Mouse (Mus musculus) ES-Bruce4 (cell line): ENCODE measurements around the gene Pabpn1l. TPM values are rescaled to one million over a fixed set of nuclear protein-coding genes. Genes with fewer than 3 reads are reported as not detected.

Experiments used
- H3K27ac ChIP-seq: 2 replicates; pipeline ENCODE4 v1.5.1; 2012; ENCODE audit warnings: low read length, inconsistent platforms; ENCODE audit not compliant: insufficient read depth
- H3K27me3 ChIP-seq: 2 replicates; pipeline ENCODE4 v1.6.1; 2012; ENCODE audit warnings: mild to moderate bottlenecking, low read length, inconsistent platforms; ENCODE audit not compliant: control insufficient read depth, poor library complexity, insufficient read depth, severe bottlenecking
- H3K36me3 ChIP-seq: 2 replicates; pipeline ENCODE4 v1.6.1; 2012; ENCODE audit warnings: inconsistent platforms, mild to moderate bottlenecking, low read length, moderate library complexity; ENCODE audit not compliant: control insufficient read depth, poor library complexity, insufficient read depth, severe bottlenecking
- H3K4me1 ChIP-seq: one replicate; pipeline ENCODE4 v1.8.1; 2011; ENCODE audit warnings: low read length; ENCODE audit not compliant: control insufficient read depth, insufficient read depth
- H3K4me3 ChIP-seq: 2 replicates; pipeline ENCODE4 v1.5.1; 2011; ENCODE audit warnings: low read depth, mild to moderate bottlenecking, low read length
- H3K9ac ChIP-seq: 2 replicates; pipeline ENCODE4 v1.6.1; 2012; ENCODE audit warnings: low read depth, mild to moderate bottlenecking, inconsistent platforms; ENCODE audit not compliant: poor library complexity, severe bottlenecking
- H3K9me3 ChIP-seq: replicated peaks from 2 replicates; pipeline ENCODE4 v1.6.1; 2012; ENCODE audit warnings: mild to moderate bottlenecking, low read length, inconsistent platforms; ENCODE audit not compliant: control insufficient read depth, poor library complexity, insufficient read depth, severe bottlenecking
- CTCF ChIP-seq: IDR thresholded peaks from one replicate; pipeline ENCODE4 v1.8.1; 2011; ENCODE audit warnings: low read depth, low read length
- EP300 ChIP-seq: IDR thresholded peaks from 2 replicates; pipeline ENCODE4 v1.6.1; 2011; ENCODE audit warnings: low read depth, low read length; ENCODE audit not compliant: insufficient read depth
- POLR2A ChIP-seq: IDR thresholded peaks from one replicate; pipeline ENCODE4 v1.8.1; 2011; ENCODE audit warnings: low read length; ENCODE audit not compliant: insufficient read depth
- polyA plus RNA-seq: library from polyadenylated mRNA; stranded (reverse); fragments of >200 nt; gene quantifications from 2 replicates; pipeline ENCODE4 v1.2.4, GENCODE M21; 2011; ENCODE audit warnings: low read depth; ENCODE audit not compliant: missing spikeins, insufficient read depth, insufficient read length

The Pabpn1l gene
- polyA plus RNA-seq, 1 experiment: not detected

- TF ChIP-seq EP300 (no peak), POLR2A (no peak), CTCF (no peak)
- no peak overlapping the region for H3K4me3 ChIP-seq
- H3K4me1 ChIP-seq: no peaks in the 10 kb centered on the region
- H3K27ac ChIP-seq: no peak overlapping the region
- no peak overlapping the region for H3K9ac ChIP-seq
- no peaks in the 10 kb centered on the region for H3K9me3 ChIP-seq
- H3K36me3 ChIP-seq: no peaks in the 10 kb centered on the region
- no peaks in the 10 kb centered on the region for H3K27me3 ChIP-seq
Observed at GRCm38 (mm10) chr8:122626896-122627295, 4.4 kb upstream of the Pabpn1l start.

GRCm38 (mm10) chr8:122625811-122626210 is 3.3 kb upstream of the Pabpn1l start:
- no peak overlapping the region for H3K4me3 ChIP-seq
- H3K9ac ChIP-seq: no peak overlapping the region
- H3K36me3 ChIP-seq: no peaks in the 10 kb centered on the region
- no peaks in the 10 kb centered on the region for H3K27me3 ChIP-seq
- H3K27ac ChIP-seq: no peak overlapping the region
- no peaks in the 10 kb centered on the region for H3K4me1 ChIP-seq
- H3K9me3 ChIP-seq: no peaks in the 10 kb centered on the region
- TF ChIP-seq EP300 (no peak), POLR2A (no peak), CTCF (no peak)

- H3K9me3 ChIP-seq: no peaks in the 10 kb centered on the region
- no peak overlapping the region for H3K9ac ChIP-seq
- H3K4me3 ChIP-seq: no peak overlapping the region
- no peaks in the 10 kb centered on the region for H3K27me3 ChIP-seq
- H3K4me1 ChIP-seq: no peaks in the 10 kb centered on the region
- no peak overlapping the region for H3K27ac ChIP-seq
- TF ChIP-seq CTCF: peak; percentile 34
- no peak for TF ChIP-seq POLR2A
- no peak for TF ChIP-seq EP300
- no peaks in the 10 kb centered on the region for H3K36me3 ChIP-seq
Observed at GRCm38 (mm10) chr8:122624653-122625052, 2.1 kb upstream of the Pabpn1l start.

- no peak overlapping the region for H3K9ac ChIP-seq
- H3K36me3 ChIP-seq: no peaks in the 10 kb centered on the region
- no peaks in the 10 kb centered on the region for H3K27me3 ChIP-seq
- H3K9me3 ChIP-seq: no peaks in the 10 kb centered on the region
- TF ChIP-seq EP300 (no peak), POLR2A (no peak), CTCF (no peak)
- no peaks in the 10 kb centered on the region for H3K4me1 ChIP-seq
- H3K4me3 ChIP-seq: no peak overlapping the region
- H3K27ac ChIP-seq: no peak overlapping the region
Observed at GRCm38 (mm10) chr8:122623844-122624642, 1.5 kb upstream of the Pabpn1l start.

- no peaks in the 10 kb centered on the region for H3K4me1 ChIP-seq
- H3K27me3 ChIP-seq: no peaks in the 10 kb centered on the region
- no peaks in the 10 kb centered on the region for H3K9me3 ChIP-seq
- H3K9ac ChIP-seq: no peak overlapping the region
- H3K4me3 ChIP-seq: no peak overlapping the region
- no peak overlapping the region for H3K27ac ChIP-seq
- TF ChIP-seq POLR2A: no peak
- TF ChIP-seq EP300: no peak
- no peak for TF ChIP-seq CTCF
- H3K36me3 ChIP-seq: no peaks in the 10 kb centered on the region
Observed at GRCm38 (mm10) chr8:122620446-122620845, 2.1 kb downstream of the Pabpn1l start.

- Histone ChIP-seq H3K4me3 (no peak overlapping the region), H3K9me3 (no peaks in the 10 kb centered on the region), H3K4me1 (no peaks in the 10 kb centered on the region), H3K9ac (no peak overlapping the region), H3K27me3 (no peaks in the 10 kb centered on the region), H3K36me3 (no peaks in the 10 kb centered on the region), H3K27ac (no peak overlapping the region)
- TF ChIP-seq EP300 (no peak), POLR2A (no peak), CTCF (no peak)
Observed at GRCm38 (mm10) chr8:122618660-122619378, 3.7 kb downstream of the Pabpn1l start.
